Mouse (Mus musculus) kidney, postnatal 0 days (tissue): ENCODE measurements around the gene Asdurf. TPM values are rescaled to one million over a fixed set of nuclear protein-coding genes. Genes with fewer than 3 reads are reported as not detected.

Experiments
- ATAC-seq: fragments of 200-750 bp; cut with Nextera tagmentation; replicated peaks from 2 replicates; pipeline ENCODE4 v1.8.0; 2017; ENCODE audit warnings: low read depth, moderate number of reproducible peaks, moderate TSS enrichment, moderate library complexity; ENCODE audit not compliant: low FRiP score
- DNase-seq: peaks from one replicate; pipeline ENCODE4 v3.0.0-alpha.2; 2016; ENCODE audit warnings: low spot score
- H3K27ac ChIP-seq: fragments of 300-500 bp; sonication (generic); 2 replicates; pipeline ENCODE4 v1.5.1; 2014; ENCODE audit warnings: mild to moderate bottlenecking
- H3K27me3 ChIP-seq: fragments of 300-500 bp; sonication (generic); 2 replicates; pipeline ENCODE4 v1.6.1; 2014; ENCODE audit warnings: low read length, mixed read lengths; ENCODE audit not compliant: insufficient read depth
- H3K36me3 ChIP-seq: fragments of 300-500 bp; sonication (generic); 2 replicates; pipeline ENCODE4 v1.6.1; 2014; ENCODE audit warnings: low read length, mixed read lengths; ENCODE audit not compliant: insufficient read depth
- H3K4me1 ChIP-seq: fragments of 300-500 bp; sonication (generic); replicated peaks from 2 replicates; pipeline ENCODE4 v1.6.1; 2014; ENCODE audit warnings: antibody characterized with exemption, low read length, mixed read lengths; ENCODE audit not compliant: insufficient read depth
- H3K4me2 ChIP-seq: fragments of 300-500 bp; sonication (generic); 2 replicates; pipeline ENCODE4 v1.6.1; 2014; ENCODE audit warnings: mild to moderate bottlenecking, low read length, moderate library complexity, mixed read lengths
- H3K4me3 ChIP-seq: fragments of 300-500 bp; sonication (generic); replicated peaks from 2 replicates; pipeline ENCODE4 v1.5.1; 2014; ENCODE audit warnings: low read depth, low read length
- H3K9ac ChIP-seq: fragments of 300-500 bp; sonication (generic); 2 replicates; pipeline ENCODE4 v1.6.1; 2014; ENCODE audit warnings: low read depth, low read length
- H3K9me3 ChIP-seq: fragments of 300-500 bp; sonication (generic); replicated peaks from 2 replicates; pipeline ENCODE4 v1.6.1; 2016; ENCODE audit warnings: low read length, inconsistent platforms, mixed read lengths
- CTCF ChIP-seq: IDR thresholded peaks from 2 replicates; pipeline ENCODE4 v1.5.1; 2016; ENCODE audit warnings: antibody characterized with exemption, low read depth, mild to moderate bottlenecking, moderate library complexity
- WGBS: fragments of 180-500 bp; shearing (Covaris S2); extraction: QIAGEN DNeasy Blood & Tissue Kit; methylation state at CpG from one replicate; pipeline ENCODE4 v1.1.7; 2014; 5-methylcytosine and 5-hydroxymethylcytosine counted together
- polyA plus RNA-seq: library from polyadenylated mRNA; unstranded; fragments of >200 nt; fragmentation: Nextera tagmentation; extraction: Ambion mirVana; gene quantifications from 2 replicates; pipeline ENCODE4 v1.2.1, GENCODE M21; 2015

Gene Asdurf
- polyA plus RNA-seq, 1 experiment from 2014 or later, result 5.4 TPM

DNA sequence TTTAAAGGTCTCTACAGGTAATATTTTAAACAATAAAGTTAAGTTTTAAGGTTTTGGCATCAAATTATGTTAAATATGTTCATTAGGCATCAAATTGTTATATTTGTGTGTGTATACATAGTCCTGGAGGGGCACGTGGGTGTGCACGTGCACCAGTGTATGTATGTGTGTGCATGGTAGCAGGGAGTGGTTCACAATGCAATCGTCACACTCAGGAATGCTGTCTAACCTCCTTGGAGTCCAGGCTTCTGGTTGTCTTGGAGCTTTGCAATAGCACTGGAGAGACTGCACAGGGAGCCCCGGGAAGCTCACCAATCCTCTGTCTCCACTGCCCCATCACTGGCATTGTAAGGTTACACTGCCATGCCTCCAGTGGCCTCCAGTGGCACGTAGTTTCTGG lies 29.2 kb downstream of the Asdurf start:
- Histone ChIP-seq H3K9ac (no peak overlapping the region), H3K27ac (no peak overlapping the region), H3K27me3 (no peaks in the 10 kb centered on the region), H3K4me1 (no peaks in the 10 kb centered on the region), H3K9me3 (no peaks in the 10 kb centered on the region), H3K4me2 (no peak overlapping the region), H3K4me3 (no peak overlapping the region), H3K36me3 (no peaks in the 10 kb centered on the region)
- ATAC-seq (no peak), DNase-seq (no peak)
- 93% methylated on average over 5 of the region's 5 CpGs for WGBS
- no peak for TF ChIP-seq CTCF

- Histone ChIP-seq H3K27ac (no peak overlapping the region), H3K36me3 (no peaks in the 10 kb centered on the region), H3K4me2 (no peak overlapping the region), H3K27me3 (no peaks in the 10 kb centered on the region), H3K9ac (no peak overlapping the region), H3K9me3 (no peaks in the 10 kb centered on the region), H3K4me1 (no peaks in the 10 kb centered on the region), H3K4me3 (no peak overlapping the region)
- DNase-seq, result no peak
- WGBS, result 95% methylated on average over 4 of the region's 4 CpGs
- ATAC-seq, result no peak
- TF ChIP-seq CTCF, result no peak
Measured at GRCm38 (mm10) chr1:53321662-53322344, 30.6 kb downstream of the Asdurf start.

- H3K27ac ChIP-seq, result peak within 1 kb of the TSS; percentile 87
- no peaks in the 10 kb centered on the region for H3K4me1 ChIP-seq
- H3K9me3 ChIP-seq, result no peaks in the 10 kb centered on the region
- peak; percentile 91 for DNase-seq
- H3K9ac ChIP-seq, result peak within 1 kb of the TSS; percentile 77
- no peaks in the 10 kb centered on the region for H3K36me3 ChIP-seq
- no peaks in the 10 kb centered on the region for H3K27me3 ChIP-seq
- peak; percentile 97 for ATAC-seq
- TF ChIP-seq CTCF, result peak; percentile 39
- 2% methylated on average over 27 of the region's 27 CpGs for WGBS
- peak within 1 kb of the TSS; percentile 69 for H3K4me2 ChIP-seq
- peak within 1 kb of the TSS; percentile 59 for H3K4me3 ChIP-seq
Measured at GRCm38 (mm10) chr1:53312989-53313967, 39.1 kb downstream of the Asdurf start, which contains the start of gene Osgepl1. Gene Osgepl1 (plus strand): TSS chr1:53313624.

- Histone ChIP-seq H3K9me3 (no peaks in the 10 kb centered on the region), H3K4me2 (no peak overlapping the region), H3K4me1 (no peaks in the 10 kb centered on the region), H3K4me3 (no peak overlapping the region), H3K36me3 (no peaks in the 10 kb centered on the region), H3K27me3 (no peaks in the 10 kb centered on the region), H3K9ac (no peak overlapping the region), H3K27ac (no peak overlapping the region)
- no peak for TF ChIP-seq CTCF
- no peak for DNase-seq
- 82% methylated on average over 4 of the region's 4 CpGs for WGBS
- ATAC-seq, result no peak
Measured at GRCm38 (mm10) chr1:53300506-53300905, 51.9 kb downstream of the Asdurf start.

Other genes with a start within 250 kb of the Asdurf start
- not detected in 2 replicates for gene 1700019A02Rik, start 165.0 kb downstream of the Asdurf start, polyA plus RNA-seq
- gene Pms1, start 55.6 kb downstream of the Asdurf start, polyA plus RNA-seq, result 11.7 and 12.9 TPM in 2 replicates
- 38.3 and 39.3 TPM in 2 replicates for gene Ormdl1, start 55.5 kb downstream of the Asdurf start, polyA plus RNA-seq
- gene Gm28778, start 55.5 kb downstream of the Asdurf start, polyA plus RNA-seq, result not detected in 2 replicates
- 22.4 and 23.8 TPM in 2 replicates for gene Osgepl1, start 39.0 kb downstream of the Asdurf start, polyA plus RNA-seq
- gene Gm28551, start within 50 bp of the Asdurf start, polyA plus RNA-seq, result 0.22 and 0.26 TPM in 2 replicates
- gene Asnsd1, start 133 bp upstream of the Asdurf start, polyA plus RNA-seq, result 62.4 and 64.0 TPM in 2 replicates